Mouse (Mus musculus) T-cell, adult 2 months (primary cell): ENCODE measurements around the gene Abtb2.
A peak's percentile ranks its signal among the peaks of the same experiment; 100 is the strongest.
"Not testable (repeated sequence)": the region's sequence is repeated elsewhere in the genome, so short reads cannot be mapped to it uniquely, and the experiment has no call there.

Experiments
- DNase-seq: peaks from one replicate; pipeline ENCODE4 v3.0.0; 2022; ENCODE audit warnings: low spot score

Gene Abtb2

DNA sequence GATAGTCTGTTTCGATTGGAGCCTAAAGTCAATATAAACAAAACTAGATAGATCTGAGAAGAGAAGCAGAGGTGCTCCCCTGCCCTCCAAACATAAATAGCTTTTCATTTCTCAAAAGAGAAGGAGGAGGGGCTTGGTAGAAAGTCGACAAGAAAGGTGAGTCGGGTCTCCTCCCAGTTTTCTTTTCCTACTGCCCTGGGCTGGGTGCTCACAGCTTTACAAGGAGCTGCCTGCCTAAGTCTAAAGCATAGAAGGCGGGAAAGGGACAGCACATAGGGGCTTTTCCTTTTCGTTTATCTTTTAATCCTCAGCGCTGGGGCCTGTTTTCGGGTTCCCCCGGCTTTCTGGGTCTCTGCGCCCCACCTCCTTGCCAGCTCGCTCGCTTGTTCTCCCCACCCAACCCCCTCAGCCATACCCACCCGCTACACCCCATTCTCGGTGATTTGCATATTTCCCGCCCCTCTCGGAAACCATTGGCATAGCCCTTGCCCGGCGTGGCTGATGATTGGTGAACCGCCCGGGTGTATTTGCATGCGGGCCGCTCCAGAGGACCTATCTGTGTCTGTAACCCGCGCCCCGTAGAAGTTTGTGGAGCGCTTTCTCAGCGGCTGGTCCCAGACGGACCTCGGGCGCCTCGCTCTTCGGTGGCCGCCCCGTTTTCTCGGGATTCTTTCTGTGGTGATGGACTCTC lies at the start of gene Abtb2:
Gene Abtb2, plus strand, starts transcription at position 579 of the 691 bp plus-strand sequence.
- DNase-seq: peak; percentile 93

DNA sequence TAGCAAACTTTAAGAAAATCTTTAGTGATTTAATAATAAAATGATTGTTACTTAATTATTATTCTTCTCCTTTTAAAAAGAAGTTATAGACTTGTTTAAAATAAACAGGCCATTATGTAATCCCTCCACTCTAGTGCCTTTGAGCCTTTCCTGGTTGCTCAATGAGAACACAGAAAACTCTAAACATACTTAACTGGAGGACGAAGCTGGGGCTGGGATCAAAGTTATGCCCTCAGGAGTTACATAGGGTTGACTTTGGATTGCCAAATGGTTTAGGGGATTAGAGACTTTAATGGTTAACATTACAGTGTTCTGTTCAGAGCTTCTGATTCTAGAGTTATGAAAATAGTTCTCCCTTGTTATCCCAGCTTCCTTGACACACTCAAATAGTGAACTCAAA lies 49.6 kb upstream of the Abtb2 start:
- DNase-seq: no peak

DNA sequence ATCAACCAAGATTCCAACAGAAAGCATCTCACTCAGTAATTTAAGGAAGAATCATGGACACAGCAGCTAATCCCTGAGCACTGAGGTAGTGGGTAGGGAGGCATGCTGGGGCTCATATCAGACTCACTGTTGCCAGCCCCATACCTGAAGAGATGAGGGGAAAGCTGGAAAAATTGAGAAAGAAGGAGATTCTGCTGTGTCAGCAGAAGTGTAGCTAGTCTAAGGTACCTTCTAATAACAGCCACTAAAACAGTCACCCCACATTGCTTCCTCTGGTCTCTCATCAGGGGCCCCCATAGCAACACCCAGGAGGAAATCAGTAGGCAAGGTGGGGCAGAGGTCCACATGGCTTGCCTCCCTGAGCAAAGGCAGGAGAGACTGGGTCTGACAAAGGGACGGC lies 40.5 kb upstream of the Abtb2 start:
- DNase-seq: no peak

GRCm38 (mm10) chr2:103547132-103547531 lies 19.0 kb upstream of the Abtb2 start:
- peak; percentile 76 for DNase-seq

GRCm38 (mm10) chr2:103550301-103550700 lies 15.8 kb upstream of the Abtb2 start:
- not testable (repeated sequence) for DNase-seq

GRCm38 (mm10) chr2:103554041-103554440 lies 12.1 kb upstream of the Abtb2 start:
- DNase-seq: no peak

GRCm38 (mm10) chr2:103556125-103556877 lies 9.8 kb upstream of the Abtb2 start:
- peak; percentile 32 for DNase-seq

DNA sequence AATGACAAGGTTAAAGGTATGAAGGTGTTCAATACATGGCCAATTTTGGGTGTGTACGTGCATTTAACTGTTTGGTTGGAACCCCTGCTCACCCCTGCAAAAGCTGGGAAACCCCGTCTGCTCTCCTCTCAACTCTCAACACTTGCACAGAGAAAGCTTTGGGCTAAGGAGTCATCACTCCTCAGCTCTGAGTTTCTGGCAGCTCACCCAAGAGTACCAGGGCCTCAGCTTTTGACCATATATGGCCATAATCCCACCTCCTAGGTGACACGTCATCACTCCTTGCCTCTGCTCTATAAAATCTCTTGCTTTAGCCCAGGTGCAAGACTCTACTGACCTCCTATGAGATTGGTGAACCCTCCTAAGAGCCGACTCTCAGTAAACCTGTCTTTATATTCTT lies 5.2 kb upstream of the Abtb2 start:
- no peak for DNase-seq

DNA sequence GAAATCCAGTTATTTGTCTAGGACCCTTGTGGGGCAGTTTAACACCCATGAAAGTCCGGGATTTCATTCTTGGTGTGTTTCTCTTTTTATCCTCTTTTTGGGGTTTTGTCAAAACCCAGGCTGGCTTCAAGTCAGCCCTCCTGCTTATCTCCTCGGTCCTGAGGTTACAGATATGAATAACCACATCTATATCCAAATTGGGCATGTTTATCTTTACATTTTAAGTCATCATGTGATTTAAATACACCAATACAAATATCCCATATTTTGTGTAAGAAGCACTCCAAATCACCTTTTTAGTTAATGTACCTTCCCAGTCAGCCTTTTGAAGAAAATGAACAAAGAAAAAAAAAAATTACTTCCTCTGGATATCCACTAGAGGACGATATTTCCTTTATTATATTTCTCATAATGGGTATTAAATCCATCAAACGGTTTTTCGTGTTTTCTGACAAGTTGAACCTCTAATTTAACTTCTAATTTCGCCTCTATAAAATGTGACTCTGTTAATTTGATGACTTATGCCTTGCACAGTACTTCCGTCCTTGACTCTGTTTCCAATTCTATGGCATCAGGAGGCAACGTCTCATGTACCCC lies 1.6 kb upstream of the Abtb2 start:
- DNase-seq: no peak

DNA sequence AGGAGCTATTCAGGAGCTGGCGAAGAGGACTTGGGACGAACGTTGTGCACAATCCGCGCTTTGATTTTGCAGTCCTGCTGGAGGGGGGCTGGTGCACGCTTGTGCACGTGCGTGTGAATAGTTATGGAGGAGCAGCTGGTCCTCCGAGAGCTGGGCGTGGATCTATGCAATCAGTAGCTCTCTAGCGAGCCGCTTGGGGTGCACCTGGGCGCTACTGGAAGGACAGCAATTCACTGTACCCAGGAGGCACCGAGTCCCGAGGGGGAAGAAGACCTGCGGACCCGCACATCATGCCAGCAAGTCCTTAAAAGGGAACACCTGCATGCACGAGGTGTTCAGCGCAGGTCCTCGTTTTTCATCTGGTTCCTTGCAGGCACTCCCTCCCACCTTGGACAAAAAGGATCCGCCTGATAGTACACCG lies 929 bp upstream of the Abtb2 start:
- peak; percentile 65 for DNase-seq

DNA sequence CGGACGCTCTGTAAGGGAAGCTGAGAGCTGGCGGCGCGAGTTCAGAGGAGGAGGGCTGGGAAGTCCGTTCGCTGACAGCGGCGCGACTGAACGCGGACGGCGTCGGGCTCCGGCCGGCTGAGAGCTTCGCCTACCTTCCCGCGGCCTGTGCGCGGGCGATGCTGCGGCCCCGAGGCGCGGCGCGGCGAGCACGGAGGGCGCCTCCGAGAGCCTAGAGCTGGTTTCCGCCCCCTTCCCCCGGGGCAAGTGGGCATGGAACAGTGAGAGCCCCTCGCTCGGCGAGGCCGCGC lies 258 bp downstream of the Abtb2 start:
- DNase-seq: peak; percentile 42

DNA sequence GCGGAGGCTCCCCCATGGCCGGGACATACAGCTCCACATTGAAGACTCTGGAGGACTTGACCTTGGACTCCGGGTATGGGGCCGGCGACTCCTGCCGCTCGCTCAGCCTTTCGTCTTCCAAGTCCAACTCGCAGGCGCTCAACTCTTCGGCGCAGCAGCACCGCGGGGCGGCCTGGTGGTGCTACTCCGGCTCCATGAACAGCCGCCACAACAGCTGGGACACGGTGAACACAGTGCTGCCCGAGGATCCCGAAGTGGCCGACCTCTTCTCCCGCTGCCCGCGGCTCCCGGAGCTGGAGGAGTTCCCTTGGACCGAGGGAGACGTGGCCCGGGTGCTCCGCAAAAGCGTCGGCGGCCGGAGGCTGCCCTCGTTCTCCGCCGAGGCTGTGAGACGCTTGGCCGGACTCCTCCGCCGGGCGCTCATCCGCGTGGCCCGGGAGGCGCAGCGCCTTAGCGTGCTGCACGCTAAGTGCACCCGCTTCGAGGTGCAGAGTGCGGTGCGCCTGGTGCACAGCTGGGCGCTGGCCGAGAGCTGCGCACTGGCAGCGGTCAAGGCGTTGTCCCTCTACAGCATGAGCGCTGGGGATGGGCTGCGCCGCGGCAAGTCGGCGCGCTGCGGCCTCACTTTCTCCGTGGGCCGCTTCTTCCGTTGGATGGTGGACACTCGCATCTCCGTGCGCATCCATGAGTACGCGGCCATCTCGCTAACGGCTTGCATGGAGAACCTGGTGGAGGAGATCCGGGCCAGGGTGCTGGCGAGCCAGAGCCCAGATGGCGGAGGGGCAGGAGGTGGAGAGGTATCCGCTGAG lies 807 bp downstream of the Abtb2 start:
- DNase-seq: peak; percentile 54

GRCm38 (mm10) chr2:103568161-103568560 lies 2.1 kb downstream of the Abtb2 start:
- no peak for DNase-seq

GRCm38 (mm10) chr2:103569716-103570115 lies 3.6 kb downstream of the Abtb2 start:
- no peak for DNase-seq

DNA sequence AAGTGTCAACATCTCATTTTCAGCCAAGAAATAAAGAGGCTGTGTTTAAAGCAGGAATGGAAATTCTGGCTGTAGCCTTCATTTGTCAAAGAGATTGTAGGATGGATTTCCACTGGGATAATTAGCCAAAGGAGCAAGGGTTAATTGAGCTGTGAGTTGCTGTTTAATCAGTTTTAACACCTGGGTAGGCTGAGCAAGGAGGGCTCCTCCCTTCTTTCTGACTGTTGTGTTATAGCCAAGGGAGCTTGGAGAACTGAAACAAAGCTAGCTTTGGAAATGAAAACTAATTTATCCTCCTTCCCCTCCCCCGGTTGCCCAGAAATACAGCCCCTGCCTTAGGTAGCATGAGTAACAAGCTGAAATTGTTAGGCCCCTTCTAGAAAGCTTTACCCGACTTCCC lies 6.2 kb downstream of the Abtb2 start:
- no peak for DNase-seq

GRCm38 (mm10) chr2:103576371-103576770 lies 10.3 kb downstream of the Abtb2 start:
- DNase-seq: no peak

GRCm38 (mm10) chr2:103577752-103578662 lies 11.9 kb downstream of the Abtb2 start:
- DNase-seq: no peak

DNA sequence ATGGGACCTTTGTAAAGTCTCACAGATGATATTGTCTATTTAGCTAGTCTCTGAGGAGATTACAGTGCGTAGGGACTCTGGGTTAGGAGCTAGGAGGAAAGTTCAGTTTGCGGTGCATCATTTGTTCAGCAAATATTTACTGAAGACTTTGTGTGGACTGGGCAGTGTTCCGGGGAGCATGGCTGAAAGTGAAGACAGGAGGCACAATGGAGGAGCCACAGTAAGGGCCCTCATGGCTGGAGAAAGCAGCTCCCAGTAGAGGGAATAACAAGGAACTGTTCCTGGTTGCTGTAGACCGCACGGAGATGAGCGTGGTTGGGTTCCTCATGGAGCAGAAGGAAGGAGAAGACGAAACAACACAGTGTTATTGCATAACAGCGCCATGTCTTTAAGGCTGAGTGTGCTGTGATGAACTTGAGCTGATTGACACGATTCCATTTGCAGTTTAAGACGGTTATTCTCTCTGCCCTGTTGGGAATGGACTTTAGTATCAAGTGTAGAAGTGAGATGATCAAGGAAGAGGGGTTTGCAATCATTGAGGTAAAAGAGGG lies 12.6 kb downstream of the Abtb2 start:
- no peak for DNase-seq

GRCm38 (mm10) chr2:103580756-103581155 lies 14.6 kb downstream of the Abtb2 start:
- DNase-seq: no peak

- no peak for DNase-seq
Measured at GRCm38 (mm10) chr2:103581369-103581897, 15.3 kb downstream of the Abtb2 start.

DNA sequence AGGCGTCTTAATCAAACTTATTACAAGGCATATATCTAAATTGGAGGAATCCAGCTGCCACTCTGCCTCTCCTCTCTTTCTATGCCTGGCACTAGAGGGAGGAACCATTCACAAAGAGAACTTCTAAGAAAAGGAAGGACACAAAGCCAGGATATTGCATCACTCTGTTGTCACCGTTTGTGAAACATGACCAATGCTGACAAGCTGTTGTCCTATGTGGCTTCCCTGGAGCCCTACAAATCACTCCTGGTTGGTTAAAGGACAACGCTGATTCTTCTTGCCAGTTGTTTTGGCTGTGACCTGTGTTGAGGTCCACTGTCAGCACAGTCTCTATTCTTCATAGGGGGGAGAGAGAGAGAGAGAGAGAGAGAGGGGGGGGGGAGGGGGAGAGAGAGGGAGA lies 17.2 kb downstream of the Abtb2 start:
- peak; percentile 42 for DNase-seq
